Mouse (Mus musculus) MEL (cell line): ENCODE data around the gene Slc26a9.

ENCODE experiments used
- CTCF ChIP-seq, 3 experiments: IDR thresholded peaks in 2 of 3; conservative IDR thresholded peaks in 1 of 3; 2 replicates each; pipeline ENCODE4 v1.5.1; 2011 to 2012; ENCODE audit warnings: low read length in 3 of 3, low read depth in 2 of 3, mild to moderate bottlenecking in 2 of 3, improper control_type of control experiment in 1 of 3, inconsistent platforms in 1 of 3, mixed read lengths in 1 of 3, moderate library complexity in 1 of 3; ENCODE audit not compliant: control insufficient read depth in 1 of 3, insufficient read depth in 1 of 3, poor library complexity in 1 of 3, severe bottlenecking in 1 of 3
- EP300 ChIP-seq, 2 experiments: IDR thresholded peaks; 2 replicates each; pipeline ENCODE4 v1.6.1; 2011; ENCODE audit warnings: improper control_type of control experiment in 2 of 2, low read length in 2 of 2, low read depth in 1 of 2, mild to moderate bottlenecking in 1 of 2
- GATA1 ChIP-seq: IDR thresholded peaks from 2 replicates; pipeline ENCODE4 v1.6.1; 2011; ENCODE audit warnings: low read depth, low read length, improper control_type of control experiment
- NRF1 ChIP-seq: IDR thresholded peaks from 2 replicates; pipeline ENCODE4 v1.6.1; 2014; ENCODE audit warnings: low read depth, mild to moderate bottlenecking, inconsistent platforms, low read length, improper control_type of control experiment, moderate library complexity; ENCODE audit not compliant: poor library complexity, insufficient read depth, severe bottlenecking
- POLR2A ChIP-seq, 2 experiments: IDR thresholded peaks; 2 replicates each; pipeline ENCODE4 v1.6.1; 2011 to 2012; ENCODE audit warnings: low read length in 2 of 2, mild to moderate bottlenecking in 2 of 2, control low read depth in 1 of 2, improper control_type of control experiment in 1 of 2, low read depth in 1 of 2, moderate library complexity in 1 of 2; ENCODE audit not compliant: control insufficient read depth in 1 of 2, insufficient read depth in 1 of 2, poor library complexity in 1 of 2
- POLR2AphosphoS2 ChIP-seq: IDR thresholded peaks from 2 replicates; pipeline ENCODE4 v1.6.1; 2011; ENCODE audit warnings: low read length, improper control_type of control experiment
- TBP ChIP-seq: IDR thresholded peaks from 2 replicates; pipeline ENCODE4 v1.8.0; 2011; ENCODE audit warnings: low read depth, low read length, improper control_type of control experiment
- UBTF ChIP-seq: IDR thresholded peaks from 2 replicates; pipeline ENCODE4 v1.6.1; 2012; ENCODE audit warnings: low read depth, mild to moderate bottlenecking, inconsistent platforms, low read length, improper control_type of control experiment, moderate library complexity, borderline replicate concordance; ENCODE audit not compliant: insufficient read depth

DNA sequence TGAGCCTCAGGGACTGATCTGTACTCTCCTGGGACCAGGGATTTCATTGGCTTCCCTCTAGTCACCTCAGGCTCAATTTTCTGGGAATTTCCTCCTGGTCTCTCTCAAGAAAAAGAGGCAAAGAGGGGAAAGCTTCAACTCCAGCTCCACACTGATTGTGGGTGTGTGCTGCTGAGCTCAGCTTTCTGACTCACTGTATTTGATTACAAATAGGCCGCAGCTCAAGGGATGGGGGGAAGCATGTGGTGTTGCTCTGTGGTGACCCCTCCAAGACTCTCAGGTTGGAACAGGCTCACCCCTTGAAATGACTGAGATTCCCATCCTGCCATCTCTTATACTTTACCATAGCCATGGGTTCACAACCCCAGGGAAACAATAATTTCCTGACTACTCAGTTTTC, 67.6 kb downstream of the Slc26a9 start:
- no peak for TF ChIP-seq NRF1
- TF ChIP-seq TBP: no peak
- TF ChIP-seq CTCF (IDR thresholded peaks at IDR 0.05 in 2 of 3, conservative IDR thresholded peaks at IDR 0.05 in 1 of 3; ENCODE audit: control insufficient read depth in 1 of 3, insufficient read depth in 1 of 3, low read depth in 2 of 3, low read length in 3 of 3, poor library complexity in 1 of 3, severe bottlenecking in 1 of 3): no peak
- no peak for TF ChIP-seq POLR2A (IDR thresholded peaks at IDR 0.05; ENCODE audit: control insufficient read depth in 1 of 2, insufficient read depth in 1 of 2, low read depth in 1 of 2, low read length in 2 of 2, poor library complexity in 1 of 2)
- no peak for TF ChIP-seq GATA1
- no peak for TF ChIP-seq POLR2AphosphoS2
- TF ChIP-seq EP300 (IDR thresholded peaks at IDR 0.05; ENCODE audit: low read depth in 1 of 2, low read length in 2 of 2): no peak
- TF ChIP-seq UBTF: no peak
